Mouse (Mus musculus): Measurements from ENCODE around the gene Fgfr2.

Fgfr2 gene

DNA sequence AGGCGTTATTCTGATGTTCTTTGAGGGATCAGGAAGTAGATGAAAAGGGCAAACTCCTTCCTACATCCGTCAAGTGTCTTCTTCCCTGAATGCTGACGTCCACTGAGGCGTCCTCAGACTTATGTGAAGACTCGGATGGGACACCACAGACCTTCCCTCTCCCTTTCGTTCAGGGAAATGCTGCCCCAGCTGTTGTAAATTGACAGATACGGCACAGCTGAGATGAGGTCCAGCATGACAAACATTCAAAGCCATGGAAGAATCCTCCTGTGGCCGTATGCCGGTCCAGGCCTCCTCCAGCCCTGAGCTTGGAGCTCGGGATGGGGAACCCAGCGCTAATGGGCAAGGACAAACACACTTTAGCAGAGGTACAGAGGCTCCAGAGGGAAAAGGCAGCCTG is 373.6 kb downstream of the Fgfr2 start:
- DNase-seq (ENCODE audit: low spot score): no peak

DNA sequence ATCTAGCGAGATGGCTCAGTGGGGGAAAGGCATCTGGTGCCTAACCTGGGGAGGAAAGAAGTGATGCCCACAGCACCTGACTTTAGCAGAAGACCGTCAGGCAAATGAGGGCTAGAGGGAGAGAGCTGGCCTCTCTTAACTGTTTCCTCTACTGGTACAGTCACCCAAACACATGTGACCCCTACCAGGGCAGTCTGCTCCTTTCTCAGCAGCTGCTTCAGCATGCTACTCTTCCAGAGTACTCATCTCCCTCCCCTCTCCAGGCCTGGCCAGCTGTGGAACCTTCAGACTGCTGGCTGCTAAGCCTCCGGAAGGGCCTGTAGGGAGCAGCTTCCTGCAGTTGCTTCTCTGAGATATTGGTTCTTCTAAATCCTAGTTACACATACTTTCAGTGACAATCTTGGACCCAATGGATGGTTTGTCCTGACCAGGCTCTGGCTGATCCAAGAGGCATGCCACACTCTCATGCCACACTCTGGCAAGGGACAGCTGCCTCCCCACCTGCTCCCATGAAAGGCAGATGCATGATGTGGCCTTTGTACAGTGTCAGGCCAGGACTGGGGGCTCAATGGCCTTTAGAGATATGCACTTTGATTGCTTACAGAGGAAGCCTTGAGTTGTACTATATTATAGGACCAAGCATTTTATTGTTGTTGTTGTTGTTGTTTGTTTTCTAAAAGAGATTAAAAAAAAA is 374.9 kb downstream of the Fgfr2 start:
- no peak for DNase-seq (ENCODE audit: low spot score)

DNA sequence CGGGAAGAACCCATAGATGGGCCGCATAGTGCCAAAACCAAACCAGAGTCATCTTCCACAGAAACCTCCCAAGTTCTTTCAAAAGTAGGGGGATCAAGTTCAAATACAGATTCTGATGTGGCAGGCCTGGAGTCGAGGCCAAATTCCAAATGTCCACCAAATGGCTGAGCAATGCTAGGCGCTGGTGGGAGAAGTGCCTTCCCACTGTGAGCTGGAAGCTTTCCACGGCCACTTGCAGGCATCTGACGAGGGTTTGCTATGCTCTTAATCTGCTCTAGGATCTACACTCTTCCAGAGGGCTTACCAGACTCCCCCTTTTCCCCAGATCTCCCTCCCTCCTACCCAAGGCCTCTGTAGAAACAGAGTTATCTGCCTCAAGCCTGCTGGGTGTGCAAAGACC is 376.1 kb downstream of the Fgfr2 start:
- no peak for DNase-seq (ENCODE audit: low spot score)

DNA sequence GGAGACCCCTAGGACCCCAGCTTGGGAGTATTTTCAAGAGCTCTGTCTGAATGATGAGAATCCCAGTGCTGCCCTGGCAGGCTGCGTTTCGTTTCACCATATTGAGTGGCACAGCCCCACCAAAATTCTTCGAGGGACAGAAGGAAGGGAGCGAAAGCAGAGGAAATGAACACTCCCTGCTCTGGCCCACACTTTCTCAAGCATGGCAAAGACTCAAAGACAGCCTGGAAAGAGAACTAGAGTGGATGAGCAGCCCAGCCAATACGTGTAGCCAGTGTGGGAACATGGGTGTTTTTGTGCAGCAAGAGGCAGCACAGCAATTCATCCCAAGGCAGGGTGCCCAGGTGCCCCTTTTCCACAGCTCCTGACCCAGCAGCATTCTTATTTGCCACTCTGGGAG is 380.2 kb downstream of the Fgfr2 start:
- no peak for DNase-seq (ENCODE audit: low spot score)

DNA sequence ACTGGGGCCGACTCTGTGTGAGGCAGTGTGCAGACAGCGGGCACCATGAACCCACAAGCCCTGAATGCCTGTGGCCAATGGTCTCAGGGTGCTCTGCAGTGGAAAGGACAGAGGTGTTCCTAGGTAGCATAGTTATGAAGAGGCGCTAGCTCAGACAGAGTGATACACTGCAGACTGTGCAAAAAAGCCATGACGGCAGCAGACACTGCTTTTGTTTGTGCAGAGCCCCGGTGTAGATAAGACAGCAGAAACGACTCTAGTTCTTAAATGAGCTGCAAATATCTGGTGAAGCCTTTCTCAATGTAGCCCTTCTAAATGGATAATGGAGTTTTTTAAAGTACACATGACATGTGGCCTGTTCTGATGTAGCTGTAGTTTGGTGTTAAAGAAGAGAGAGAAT is 383.3 kb downstream of the Fgfr2 start:
- DNase-seq (ENCODE audit: low spot score): no peak

DNA sequence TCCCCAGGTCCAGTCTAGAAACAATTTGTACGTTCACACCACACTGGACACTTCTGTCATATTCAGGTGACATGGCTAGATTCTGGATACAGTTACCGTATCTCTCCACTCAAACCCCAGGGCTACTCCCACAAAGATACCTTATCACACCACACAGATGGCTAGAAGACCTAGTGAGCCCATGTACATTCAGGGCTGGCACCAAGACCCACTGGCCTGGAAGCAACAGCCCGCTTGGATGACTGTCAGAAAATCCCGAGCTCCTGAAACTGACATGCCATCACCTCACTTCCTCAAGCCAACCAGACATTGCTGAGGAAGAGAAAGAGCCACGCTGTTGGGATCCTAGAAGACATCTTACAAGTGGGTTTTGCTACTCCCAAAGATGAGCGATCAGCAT is 384.3 kb downstream of the Fgfr2 start:
- DNase-seq (ENCODE audit: low spot score): peak; percentile 37

DNA sequence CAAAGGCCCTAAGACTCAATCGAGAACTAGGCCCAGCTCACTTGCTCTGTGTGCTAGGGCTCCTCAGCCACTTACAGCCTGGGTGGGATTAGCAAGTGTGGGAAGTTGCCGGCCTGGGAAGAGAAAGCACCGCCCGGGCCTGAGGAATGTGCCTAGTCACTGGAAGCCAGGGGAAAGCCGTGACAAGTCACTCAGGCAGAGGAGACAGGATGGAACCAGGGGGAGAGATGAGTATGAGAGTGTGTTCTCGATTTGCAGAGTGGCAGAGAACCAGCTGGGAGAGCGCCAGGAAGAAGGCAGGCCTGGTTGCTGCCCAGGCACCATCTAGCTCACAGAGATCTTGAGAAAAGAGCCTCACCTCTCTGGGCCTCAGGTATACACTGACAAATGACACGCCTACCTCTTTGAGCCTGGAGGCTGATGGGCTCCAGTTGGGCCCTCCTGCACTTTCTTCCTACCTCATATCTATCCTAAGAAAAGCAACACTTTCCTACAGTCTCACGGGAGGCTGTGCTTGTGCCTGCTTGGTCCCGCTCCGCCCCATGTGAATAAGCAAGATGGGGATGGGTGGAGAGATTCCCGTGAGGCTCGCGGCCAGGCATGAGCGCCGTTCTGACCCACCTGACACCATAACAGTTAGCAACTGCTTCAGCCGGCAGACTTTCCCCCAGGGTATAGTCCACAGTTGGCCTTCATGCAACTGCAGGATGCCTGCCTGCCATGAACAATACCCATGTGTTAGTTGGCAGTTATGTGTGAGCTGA is 386.9 kb downstream of the Fgfr2 start:
- no peak for DNase-seq (ENCODE audit: low spot score)

DNA sequence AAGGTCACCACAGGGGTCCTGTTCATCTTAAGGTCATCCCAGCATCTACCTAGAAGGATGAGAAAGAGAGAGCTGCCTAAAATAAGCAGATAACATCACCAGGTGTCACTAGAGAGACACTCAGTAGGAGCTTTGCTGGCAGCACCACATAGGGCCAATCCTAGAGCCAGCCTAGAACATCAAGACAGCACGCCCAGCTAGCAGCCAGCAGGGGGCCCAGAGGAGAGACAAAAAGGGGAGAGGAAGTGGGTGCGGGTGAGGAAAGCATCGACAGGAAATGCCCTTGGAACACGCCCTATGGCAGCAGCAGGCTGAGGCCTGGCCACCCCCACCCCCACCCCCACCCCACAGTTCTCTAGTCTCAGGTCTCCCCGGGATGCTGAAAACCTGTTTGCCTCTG is 388.0 kb downstream of the Fgfr2 start:
- DNase-seq (ENCODE audit: low spot score): peak; percentile 68

DNA sequence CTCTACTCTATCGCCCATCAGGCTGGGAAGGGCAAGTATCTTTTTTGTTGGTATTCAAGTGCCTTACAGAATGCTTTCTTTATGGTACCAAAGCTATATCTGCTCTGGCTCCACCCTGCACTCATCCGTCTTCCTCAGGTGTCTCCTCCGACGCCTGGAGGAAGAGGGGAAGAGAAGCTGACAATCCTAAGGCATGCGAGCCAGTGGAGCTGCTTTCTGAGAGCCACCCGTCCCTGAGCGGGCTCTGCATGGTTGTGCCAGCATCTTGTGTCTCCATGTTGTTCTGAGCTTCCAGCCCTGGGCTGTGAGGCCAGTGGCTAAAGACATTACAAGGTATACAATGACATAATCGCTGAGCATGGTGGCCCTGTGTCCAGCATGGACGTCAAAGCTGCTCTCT is 388.9 kb downstream of the Fgfr2 start:
- no peak for DNase-seq (ENCODE audit: low spot score)

DNA sequence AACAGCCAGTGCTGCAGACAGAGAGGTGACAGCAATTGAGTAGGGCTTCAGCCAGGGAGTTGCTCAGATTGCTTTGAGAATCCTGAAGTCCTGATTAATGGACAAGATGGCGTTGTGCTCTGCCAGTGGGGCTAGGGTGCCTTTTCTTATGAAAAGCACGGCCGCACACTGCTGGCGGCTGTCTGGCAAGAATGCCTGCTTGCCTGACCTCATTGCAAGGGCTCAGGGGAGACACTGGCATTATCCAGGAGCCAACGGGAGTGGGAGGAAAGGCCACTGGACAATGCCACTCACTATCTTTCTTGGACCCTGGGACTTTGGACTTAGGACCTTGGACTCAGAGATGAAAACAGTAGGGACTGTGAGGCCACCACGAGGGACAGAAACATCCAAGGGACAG is 389.6 kb downstream of the Fgfr2 start:
- DNase-seq (ENCODE audit: low spot score): no peak

DNA sequence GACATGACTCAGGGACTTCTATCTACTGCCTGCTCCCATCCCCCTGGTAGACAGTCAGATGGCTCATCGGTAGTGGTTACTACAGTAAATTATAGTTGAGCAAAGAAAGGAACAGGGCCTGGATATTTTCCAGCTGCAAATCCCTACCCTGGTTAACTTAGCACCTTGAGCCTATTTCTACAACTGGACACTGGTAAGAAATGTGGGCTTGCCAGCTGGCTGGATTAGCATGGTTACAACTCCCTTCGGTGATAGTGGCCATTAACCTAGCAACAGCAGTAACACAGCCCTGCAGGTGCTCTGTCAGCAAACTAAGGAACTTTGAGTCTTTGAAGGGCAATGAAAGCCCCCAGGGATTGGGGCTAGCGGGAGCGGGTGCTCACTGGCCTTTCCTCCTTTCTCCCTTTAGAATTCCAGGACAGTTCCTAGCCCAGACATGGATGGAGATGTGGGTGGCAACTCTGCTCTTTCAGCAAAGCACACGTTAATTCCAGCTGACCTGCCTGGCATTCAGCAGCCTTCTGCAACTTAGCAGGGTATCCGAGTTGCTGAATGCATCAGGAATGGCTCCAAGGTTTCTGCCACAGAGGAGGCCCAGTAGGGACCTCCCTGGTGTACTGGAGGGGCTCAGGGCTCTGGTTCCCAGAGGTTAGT is 390.9 kb downstream of the Fgfr2 start:
- DNase-seq (ENCODE audit: low spot score): no peak

DNA sequence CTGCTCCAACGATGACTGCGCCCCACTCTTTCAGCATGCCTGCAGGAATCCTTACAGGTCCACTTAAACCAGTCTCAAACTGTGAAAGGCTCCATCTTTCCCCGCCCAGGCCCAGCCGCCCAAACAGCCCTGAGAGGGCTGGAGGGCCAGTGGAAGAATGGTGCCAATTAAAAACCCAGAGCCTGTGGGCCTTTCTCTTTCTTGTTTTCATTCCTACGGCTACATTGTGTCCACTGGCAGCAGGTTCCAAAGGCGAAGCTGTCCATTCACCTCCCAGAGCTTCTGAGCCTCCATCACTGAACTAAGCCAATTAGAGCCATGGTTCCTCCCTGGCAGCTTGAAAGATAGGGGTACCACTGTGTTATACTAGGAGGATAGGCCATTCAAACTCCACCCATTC is 391.6 kb downstream of the Fgfr2 start:
- DNase-seq (ENCODE audit: low spot score): no peak

DNA sequence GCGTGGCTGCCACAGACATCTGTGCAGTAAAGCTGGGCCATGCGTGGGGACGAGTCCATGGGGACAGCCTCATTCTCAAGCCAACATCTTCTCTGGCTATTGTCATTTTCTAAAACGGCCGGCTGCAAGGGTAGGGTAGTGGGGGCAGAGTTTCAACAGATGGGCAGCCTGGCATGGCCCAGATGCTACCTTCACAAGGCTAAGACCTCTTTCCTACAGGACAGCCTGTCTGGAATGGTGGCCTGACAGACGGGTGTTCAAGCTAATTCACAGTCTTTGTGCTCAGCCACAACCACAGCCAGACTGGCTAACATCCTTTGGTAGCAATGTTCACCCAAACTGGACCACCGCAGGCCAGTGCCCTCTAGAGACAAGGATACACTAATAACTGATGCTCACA is 392.6 kb downstream of the Fgfr2 start:
- no peak for DNase-seq (ENCODE audit: low spot score)

DNA sequence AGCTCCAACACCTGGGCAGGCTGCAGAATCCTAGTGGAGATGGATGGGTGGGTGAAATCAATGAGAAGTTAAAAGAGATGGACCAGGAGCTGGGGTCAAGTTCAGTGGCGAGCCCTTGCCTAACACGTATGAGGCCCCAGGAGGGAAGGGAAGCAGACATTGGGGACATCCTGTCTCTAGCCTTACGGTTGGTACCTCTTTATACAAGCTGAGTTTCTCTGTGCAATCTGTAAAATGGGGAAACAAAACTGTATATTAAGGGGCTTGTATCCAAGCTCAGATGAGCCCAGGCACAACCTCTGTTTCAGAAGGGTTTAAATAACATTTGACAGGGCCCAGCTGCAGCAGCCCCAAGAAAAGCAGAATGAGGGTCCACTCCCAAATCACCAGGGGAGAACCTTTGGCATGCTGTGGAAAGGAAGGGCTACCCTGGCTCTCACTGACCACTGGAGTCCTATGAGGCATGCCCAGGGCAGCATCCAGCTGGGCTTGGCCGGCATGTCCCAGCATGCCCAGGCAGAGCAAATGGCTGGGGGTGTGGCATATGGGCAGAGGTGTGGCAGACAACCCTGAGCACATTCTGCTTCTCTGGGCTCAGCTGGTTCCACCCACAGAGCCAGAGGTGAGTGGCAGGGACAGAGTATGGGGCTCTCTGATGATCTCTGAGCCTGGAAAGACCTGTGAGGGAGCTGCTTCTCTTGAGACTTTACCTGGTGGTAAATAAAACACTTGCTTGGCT is 393.9 kb downstream of the Fgfr2 start:
- no peak for DNase-seq (ENCODE audit: low spot score)

DNA sequence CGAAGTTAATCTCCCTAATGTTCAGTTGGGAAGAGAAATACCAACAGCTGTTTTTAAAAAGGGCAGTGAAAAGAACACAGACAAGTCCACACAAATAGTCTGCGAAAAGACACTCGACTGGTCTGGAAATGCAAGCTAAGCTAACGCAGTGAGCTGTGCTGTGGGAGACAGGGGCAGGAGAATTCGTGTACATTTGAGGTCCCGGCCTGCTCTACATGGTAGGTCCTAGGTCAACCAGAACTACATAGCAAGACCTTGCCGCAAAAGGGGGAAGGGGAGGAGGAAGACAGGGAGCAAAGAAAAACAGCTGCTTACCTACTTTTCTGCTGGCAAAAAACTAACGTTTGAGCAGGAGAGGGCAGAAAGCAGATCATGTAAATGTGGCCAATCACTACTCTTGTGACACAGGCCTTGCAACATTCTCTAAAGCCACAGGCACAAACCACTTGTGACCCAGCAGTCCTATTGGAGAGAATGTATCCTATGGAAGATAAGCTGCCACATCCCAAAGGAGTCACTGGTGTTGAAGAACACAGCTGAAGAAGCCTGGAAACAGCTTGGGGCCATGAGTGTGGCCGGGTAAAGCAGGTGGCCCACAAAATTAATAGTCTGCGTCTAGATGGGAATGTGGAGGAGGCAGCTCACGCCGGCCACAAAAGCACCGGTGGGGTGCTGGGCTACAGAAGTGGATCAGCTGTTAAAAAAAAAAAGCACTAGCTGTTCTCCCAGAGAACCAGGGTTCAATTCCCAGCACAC is 396.9 kb downstream of the Fgfr2 start:
- DNase-seq (ENCODE audit: low spot score): no peak

DNA sequence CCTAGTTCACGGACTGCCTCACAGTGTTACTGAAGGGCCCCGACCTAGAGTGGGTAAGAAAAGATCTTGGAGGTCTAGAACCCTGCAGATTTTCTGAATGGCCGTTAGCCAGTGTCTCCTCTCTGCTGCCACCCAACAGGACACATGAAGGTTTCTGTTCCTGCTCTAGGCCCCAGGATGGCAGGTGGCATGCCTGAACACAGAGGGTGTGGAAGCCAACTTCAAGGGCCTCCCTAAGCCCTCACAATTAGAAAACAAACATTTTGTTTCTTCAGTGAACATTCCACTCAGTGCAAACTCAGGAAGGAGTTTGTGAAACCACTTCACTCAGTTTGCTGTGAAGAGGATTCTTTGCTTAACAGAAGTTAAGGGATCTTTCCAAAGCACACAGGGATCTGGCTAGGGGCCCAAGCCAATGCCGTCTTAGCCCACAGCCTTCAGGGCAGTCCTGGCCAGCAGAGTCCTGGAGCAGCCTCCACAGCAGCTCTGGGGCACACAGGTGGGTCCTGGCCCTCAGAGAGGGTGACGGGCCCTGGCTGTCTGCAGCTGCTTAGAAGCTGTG is 398.6 kb downstream of the Fgfr2 start:
- no peak for DNase-seq (ENCODE audit: low spot score)

DNA sequence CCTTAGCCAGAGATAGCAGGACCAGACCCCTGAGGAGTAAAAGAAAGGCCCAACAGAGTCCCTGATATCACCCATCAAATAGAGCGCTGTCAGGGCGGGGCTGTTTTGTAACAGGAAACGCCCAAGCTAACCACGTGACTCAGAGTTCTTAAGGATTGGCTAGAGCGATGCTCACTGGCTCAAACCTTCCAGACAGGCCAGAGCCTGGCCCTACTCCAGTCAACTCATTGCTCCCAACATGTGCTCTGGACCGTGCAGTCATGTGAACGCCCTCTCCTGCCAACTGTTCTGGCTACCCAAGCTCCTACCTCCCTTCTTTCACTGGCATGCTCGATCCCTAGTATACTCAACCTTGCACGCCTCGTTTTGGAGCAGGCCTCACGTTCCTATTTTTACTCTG is 399.2 kb downstream of the Fgfr2 start:
- peak; percentile 65 for DNase-seq (ENCODE audit: low spot score)

DNA sequence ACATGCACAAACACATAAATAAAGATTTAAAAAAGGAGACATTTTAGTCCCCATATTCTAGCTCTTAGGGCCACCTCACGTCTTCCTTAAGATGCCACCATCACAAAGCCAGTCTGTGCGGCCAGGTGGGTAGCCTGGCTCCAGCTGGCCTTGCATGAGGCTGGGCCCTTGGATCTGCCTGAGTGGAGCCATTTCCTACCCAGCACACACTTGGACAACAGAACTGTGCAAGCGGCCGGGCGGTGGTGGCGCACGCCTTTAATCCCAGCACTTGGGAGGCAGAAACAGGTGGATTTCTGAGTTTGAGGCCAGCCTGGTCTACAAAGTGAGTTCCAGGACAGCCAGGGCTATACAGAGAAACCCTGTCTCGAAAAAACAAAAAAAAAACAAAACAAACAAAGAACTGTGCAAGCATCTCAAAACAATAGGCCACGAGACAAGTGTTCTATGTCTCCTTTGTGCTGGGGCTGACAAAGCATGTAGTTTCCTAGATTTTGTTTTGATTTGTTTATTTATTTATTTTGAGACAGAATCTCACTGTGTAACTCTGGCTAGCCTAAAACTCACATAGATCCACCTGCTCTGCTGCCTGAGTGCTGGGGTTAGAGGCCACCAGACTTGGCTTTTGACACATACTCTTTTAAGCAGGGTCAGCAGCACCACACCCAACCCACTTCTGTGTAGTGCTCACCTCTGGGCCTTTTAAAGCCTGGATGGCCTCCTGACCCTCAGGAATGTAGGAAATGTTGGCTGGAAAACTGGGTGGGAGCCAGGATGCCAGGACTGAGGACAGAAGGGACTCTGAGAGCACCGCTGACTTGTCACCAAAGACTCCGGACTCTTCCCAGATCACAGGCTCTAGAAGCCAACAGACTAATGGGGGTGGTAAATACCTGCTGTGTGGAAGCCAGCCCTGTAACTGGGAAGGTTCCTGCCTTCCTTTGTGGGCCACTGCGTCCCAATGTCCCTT is 400.5 kb downstream of the Fgfr2 start:
- DNase-seq (ENCODE audit: low spot score): no peak

DNA sequence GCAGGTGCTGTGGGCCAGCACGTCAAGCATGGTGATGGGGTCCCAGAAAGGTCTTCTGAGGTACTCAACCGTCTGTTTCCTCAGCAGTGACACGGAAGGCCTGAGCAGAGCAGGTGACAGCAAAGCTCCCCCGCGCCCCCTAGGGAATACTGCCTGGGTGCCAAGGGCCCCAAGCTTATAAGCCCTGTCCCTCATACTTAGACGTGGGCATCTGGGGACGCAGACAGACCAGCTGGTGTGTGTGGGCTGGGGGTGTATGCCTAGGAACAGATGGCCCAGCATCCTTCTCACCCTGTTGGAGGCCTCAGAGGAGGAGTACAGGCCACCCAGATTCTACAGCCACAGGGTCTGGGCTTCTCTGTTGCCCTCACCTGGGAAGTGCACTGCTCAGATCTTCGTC is 402.6 kb downstream of the Fgfr2 start:
- peak; percentile 45 for DNase-seq (ENCODE audit: low spot score)

DNA sequence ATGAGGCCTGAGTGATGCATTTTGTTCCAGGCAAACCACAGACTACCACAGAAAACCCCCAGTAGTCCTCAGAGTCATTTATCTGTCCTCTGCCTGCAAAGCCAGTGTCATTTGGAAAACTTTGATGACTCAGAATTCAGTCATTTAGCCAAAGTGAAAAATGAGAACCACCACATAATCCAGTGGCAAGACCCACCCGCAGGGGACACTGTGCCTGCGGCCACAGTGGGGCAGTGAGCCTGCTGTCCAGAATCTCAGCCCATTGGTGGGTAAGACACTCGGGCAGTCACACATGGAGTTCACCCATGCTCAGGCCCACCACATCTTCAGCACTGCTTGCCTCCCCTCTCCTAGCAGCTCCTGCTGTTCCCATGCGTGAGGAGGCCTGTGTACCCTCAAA is 403.6 kb downstream of the Fgfr2 start:
- DNase-seq (ENCODE audit: low spot score): no peak

Measured in spleen, adult 12 weeks (tissue).